ENCODE assay signal across 8 mouse cellular contexts in the genomic region with DNA sequence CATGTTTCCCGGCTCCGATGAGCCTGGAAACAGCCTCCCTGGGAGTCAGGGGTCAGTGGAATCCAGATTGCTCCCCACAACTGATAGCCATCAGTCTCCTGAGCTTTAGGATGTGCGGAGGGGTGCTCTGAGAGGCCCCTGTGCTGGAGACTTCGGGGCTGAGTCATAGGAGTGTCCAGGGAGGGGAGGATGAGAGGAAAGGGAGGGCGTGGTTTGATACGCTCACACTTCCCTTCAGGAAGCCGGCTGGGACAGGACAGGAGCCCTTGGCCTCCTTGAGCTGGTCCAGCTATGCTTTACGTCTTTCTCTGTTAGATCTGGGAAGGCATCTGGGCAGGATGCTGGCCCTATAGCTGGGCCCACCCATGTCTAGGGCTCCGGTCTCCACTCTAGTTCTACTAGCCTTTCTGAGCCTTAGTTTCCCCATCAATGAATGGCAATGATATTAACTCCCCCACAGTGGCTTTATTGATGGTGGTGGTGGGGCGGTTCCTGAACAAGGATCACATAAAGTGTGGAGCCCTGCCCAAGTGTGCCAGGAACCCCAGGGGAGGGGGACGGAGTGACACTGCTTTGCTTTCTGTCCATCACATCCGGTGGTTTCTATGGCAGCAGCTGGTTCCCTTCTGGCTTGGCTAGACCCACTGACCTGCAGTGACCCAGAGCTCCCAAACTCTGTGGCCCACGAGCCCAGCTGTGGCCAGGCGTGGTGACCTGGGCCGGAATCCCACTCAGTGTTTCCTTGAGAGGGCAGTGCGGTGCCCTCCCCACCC. TPM values are rescaled to one million over a fixed set of nuclear protein-coding genes. Genes with fewer than 3 reads are reported as not detected.
DNase-seq lines count a peak whose midpoint lies in the region; ATAC-seq and TF ChIP-seq lines count a peak whose summit lies in the region.

No protein-coding gene starts in this region.

- H3K79me2 ChIP-seq in heart, adult 2 months (replicated peaks; ENCODE audit: control insufficient read depth, insufficient read depth, low read length): no peaks in the 10 kb centered on the region

- intact Hi-C loops in heart, adult 2 months (cut with DNase I): no loop called here

- no peak for TF ChIP-seq CTCF in heart, adult 2 months (IDR thresholded peaks at IDR 0.05)
- TF ChIP-seq CTCF in stomach, postnatal 0 days (IDR thresholded peaks at IDR 0.05; ENCODE audit: low read depth): no peak

- peak overlapping the region; percentile 54 for H3K27ac ChIP-seq in heart, adult 2 months
- H3K27ac ChIP-seq in lung, embryonic 16.5 days (ENCODE audit: low read length): peak overlapping the region; percentile 78
- peak overlapping the region; percentile 35; the same call in 1 of the 2 replicates for H3K27ac ChIP-seq in stomach, postnatal 0 days (replicated peaks)

- TF ChIP-seq POLR2A in heart, adult 2 months (IDR thresholded peaks at IDR 0.05; ENCODE audit: insufficient read depth, low read depth, low read length): peak; percentile 18; the same call in 1 of the 2 replicates

- H3K9me3 ChIP-seq in lung, embryonic 16.5 days (ENCODE audit: control insufficient read depth, low read length): no peaks in the 10 kb centered on the region
- no peaks in the 10 kb centered on the region for H3K9me3 ChIP-seq in stomach, postnatal 0 days (ENCODE audit: control insufficient read depth, low read length)

- DNase-seq in embryo, embryonic 10 days (ENCODE audit: low spot score): peak; percentile 81
- DNase-seq in heart, adult 2 months: peak; percentile 51 to 61
- DNase-seq in kidney, adult 8-10 months: peak; percentile 34 to 43
- no peak for DNase-seq in stomach, postnatal 0 days (ENCODE audit: low spot score)
- DNase-seq in right cerebral cortex, postnatal 4 days: no peak
- no peak for DNase-seq in cerebellum, adult 9-11 months
- no peak for DNase-seq in layer of hippocampus, postnatal 25 days (ENCODE audit: extremely low spot score in 1 of 2, low spot score in 1 of 2)

- TF ChIP-seq EP300 in heart, adult 2 months (IDR thresholded peaks at IDR 0.05; ENCODE audit: insufficient read depth, low read depth, low read length): 0 out of 2 replicates have a peak, but pooled peaks have one; percentile 38
- TF ChIP-seq EP300 in stomach, postnatal 0 days (optimal IDR thresholded peaks at IDR 0.05): no peak

- peak; percentile 84 for ATAC-seq in lung, embryonic 16.5 days (ENCODE audit: low read depth)
- ATAC-seq in stomach, postnatal 0 days (ENCODE audit: low FRiP score, low TSS enrichment): peak; percentile 47; the same call in 1 of the 2 replicates

- H3K4me2 ChIP-seq in lung, embryonic 16.5 days (ENCODE audit: low read depth, low read length): 0 out of 2 replicates have a peak overlapping the region, but pooled peaks have one; percentile 26
- 0 out of 2 replicates have a peak overlapping the region, but pooled peaks have one; percentile 8 for H3K4me2 ChIP-seq in stomach, postnatal 0 days (replicated peaks; ENCODE audit: low read depth)

- H3K9ac ChIP-seq in heart, adult 2 months (ENCODE audit: low read depth, low read length): no peak overlapping the region
- H3K9ac ChIP-seq in lung, embryonic 16.5 days (ENCODE audit: low read length): no peak overlapping the region; the same call in 1 of the 2 replicates
- no peak overlapping the region for H3K9ac ChIP-seq in stomach, postnatal 0 days (ENCODE audit: low read length)

- no peak overlapping the region for H3K4me3 ChIP-seq in heart, adult 2 months
- no peak overlapping the region for H3K4me3 ChIP-seq in lung, embryonic 16.5 days (ENCODE audit: low read length)
- no peak overlapping the region for H3K4me3 ChIP-seq in stomach, postnatal 0 days (ENCODE audit: low read depth, low read length)

- no peaks in the 10 kb centered on the region for H3K27me3 ChIP-seq in heart, adult 2 months (ENCODE audit: control insufficient read depth, insufficient read depth, low read length)
- no peaks in the 10 kb centered on the region for H3K27me3 ChIP-seq in lung, embryonic 16.5 days (ENCODE audit: control insufficient read depth, insufficient read depth, low read depth, low read length)
- no peaks in the 10 kb centered on the region for H3K27me3 ChIP-seq in stomach, postnatal 0 days (ENCODE audit: control insufficient read depth, insufficient read depth, low read length)

- H3K4me1 ChIP-seq in heart, adult 2 months (ENCODE audit: control insufficient read depth, insufficient read depth, low read length): peaks cover 9% of the 10 kb centered on the region; the same call in 1 of the 2 replicates
- peaks cover 16% of the 10 kb centered on the region for H3K4me1 ChIP-seq in lung, embryonic 16.5 days (replicated peaks; ENCODE audit: control insufficient read depth, insufficient read depth, low read length)
- H3K4me1 ChIP-seq in stomach, postnatal 0 days (replicated peaks; ENCODE audit: control insufficient read depth, insufficient read depth): peaks cover 2% of the 10 kb centered on the region; the same call in 1 of the 2 replicates

- 24% methylated on average over 16 of the region's 16 CpGs for WGBS in heart, adult 2 months
- 24% methylated on average over 16 of the region's 16 CpGs for WGBS in lung, embryonic 16.5 days
- 45% methylated on average over 16 of the region's 16 CpGs for WGBS in stomach, postnatal 0 days

- H3K36me3 ChIP-seq in heart, adult 2 months (ENCODE audit: control insufficient read depth, insufficient read depth, low read length): no peaks in the 10 kb centered on the region
- no peaks in the 10 kb centered on the region for H3K36me3 ChIP-seq in lung, embryonic 16.5 days (ENCODE audit: control insufficient read depth, insufficient read depth, low read length)
- H3K36me3 ChIP-seq in stomach, postnatal 0 days (ENCODE audit: control insufficient read depth, insufficient read depth, low read length): no peaks in the 10 kb centered on the region

RNA-seq across cellular contexts. Expression of a gene that starts 33.3 kb away (rescaled TPM):
- 1 to 10 TPM; 4.5 to 5.0 TPM for total RNA-seq in heart, adult 2 months (2021)
- polyA plus RNA-seq in heart, adult 2 months (2012; rRNA removed): 1.9 and 4.1 TPM in 2 replicates
- not detected in 2 replicates for polyA plus RNA-seq in lung, embryonic 16.5 days (2015; fragmentation: Nextera tagmentation; extraction: Ambion mirVana)
- polyA plus RNA-seq in stomach, postnatal 0 days (2015; fragmentation: Nextera tagmentation; extraction: Ambion mirVana): 0.10 and 0.16 TPM in 2 replicates
- total RNA-seq in layer of hippocampus, postnatal 25 days (2021): not detected

RNA-seq across cellular contexts. Expression of a gene that starts 49.6 kb away (rescaled TPM):
- 100 to 1,000 TPM; 116 to 119 TPM for total RNA-seq in heart, adult 2 months (2021)
- 70.5 and 156 TPM in 2 replicates for polyA plus RNA-seq in heart, adult 2 months (2012; rRNA removed)
- polyA plus RNA-seq in lung, embryonic 16.5 days (2015; fragmentation: Nextera tagmentation; extraction: Ambion mirVana): 320 and 367 TPM in 2 replicates
- polyA plus RNA-seq in stomach, postnatal 0 days (2015; fragmentation: Nextera tagmentation; extraction: Ambion mirVana): 99.8 and 106 TPM in 2 replicates
- 100 to 1,000 TPM; 188 to 216 TPM for total RNA-seq in layer of hippocampus, postnatal 25 days (2021)

Comparison
In these comparisons a context has a peak if more than half of its experiments do, and no peak if none do; other contexts are left out.
1. DNase-seq: peak in embryo, embryonic 10 days (single experiment), heart, adult 2 months (2 of 2) and kidney, adult 8-10 months (2 of 2); none in stomach, postnatal 0 days (single experiment), right cerebral cortex, postnatal 4 days (single experiment), cerebellum, adult 9-11 months (single experiment) and layer of hippocampus, postnatal 25 days (0 of 2).
2. Peak in every context shown above with its lines, with median percentiles within 50 percentile points of each other: H3K27ac ChIP-seq.